Mouse (Mus musculus) adrenal gland, postnatal 25 days (tissue): ENCODE data around the gene Pbx3. TPM values are rescaled to one million over a fixed set of nuclear protein-coding genes. Genes with fewer than 3 reads are reported as not detected.

Source experiments
- DNase-seq: peaks from one replicate; pipeline ENCODE4 v3.0.0; 2021; ENCODE audit warnings: mixed read lengths
- total RNA-seq: library from RNA; stranded (reverse); gene quantifications from 2 replicates; pipeline ENCODE4 v1.2.3, GENCODE M21; 2021

Gene Pbx3
- total RNA-seq, 1 experiment from 2014 or later, result 136 TPM

DNA sequence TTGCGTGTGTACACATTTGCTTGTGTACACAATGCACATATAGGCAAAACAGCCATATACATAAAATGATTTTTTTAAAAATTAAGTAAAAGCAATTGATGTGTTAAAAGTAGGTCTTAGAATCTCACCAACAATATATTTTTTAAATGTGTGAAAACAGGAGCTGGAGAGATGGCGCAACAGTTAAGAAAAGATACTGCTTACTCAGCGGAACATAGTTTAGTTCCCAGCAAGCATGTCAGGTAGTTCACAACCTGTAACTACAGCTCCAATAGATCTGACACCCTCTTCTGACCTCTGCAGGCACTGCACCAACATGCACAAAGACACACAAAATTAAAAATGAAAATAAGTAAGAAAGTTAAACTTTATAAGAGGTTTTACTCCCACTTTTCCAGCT is 74.7 kb downstream of the Pbx3 start:
- DNase-seq, result no peak

DNA sequence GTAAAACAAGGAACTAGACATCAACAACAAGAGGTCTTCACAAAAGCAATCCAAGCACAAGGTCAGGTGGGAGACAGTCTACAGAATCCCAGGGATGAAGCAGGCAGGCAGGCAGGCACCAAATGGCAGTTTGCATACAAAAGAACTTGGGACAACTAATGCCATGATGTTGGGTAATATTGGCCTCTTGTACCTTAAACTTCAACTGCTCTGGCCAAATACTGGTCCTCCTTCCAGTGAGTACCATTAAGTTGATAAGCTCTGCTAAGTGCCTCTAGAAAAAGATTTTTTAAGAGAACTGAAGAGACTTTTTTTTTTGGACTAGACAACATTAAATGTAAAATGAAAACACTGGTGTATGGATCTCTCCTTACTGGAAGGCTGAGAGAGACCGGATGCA is 83.2 kb downstream of the Pbx3 start:
- no peak for DNase-seq

DNA sequence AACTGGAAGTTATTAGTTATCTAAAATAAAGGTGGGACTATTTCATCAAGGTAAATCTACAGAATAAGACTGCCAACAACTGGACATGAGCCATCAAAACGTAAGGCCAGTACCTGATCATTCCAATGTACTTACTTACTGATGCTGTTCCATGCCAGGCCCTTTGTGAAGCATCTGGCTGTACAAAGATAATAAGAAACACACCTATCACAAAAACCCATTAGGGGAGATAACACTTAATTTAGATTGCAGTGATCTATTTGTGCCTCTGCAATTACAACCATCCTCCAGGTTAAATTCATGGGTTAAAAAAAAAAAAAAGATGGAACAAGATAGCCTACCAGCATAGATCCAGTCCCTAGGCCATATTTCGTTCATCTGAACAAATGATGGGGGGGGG is 88.7 kb downstream of the Pbx3 start:
- no peak for DNase-seq

DNA sequence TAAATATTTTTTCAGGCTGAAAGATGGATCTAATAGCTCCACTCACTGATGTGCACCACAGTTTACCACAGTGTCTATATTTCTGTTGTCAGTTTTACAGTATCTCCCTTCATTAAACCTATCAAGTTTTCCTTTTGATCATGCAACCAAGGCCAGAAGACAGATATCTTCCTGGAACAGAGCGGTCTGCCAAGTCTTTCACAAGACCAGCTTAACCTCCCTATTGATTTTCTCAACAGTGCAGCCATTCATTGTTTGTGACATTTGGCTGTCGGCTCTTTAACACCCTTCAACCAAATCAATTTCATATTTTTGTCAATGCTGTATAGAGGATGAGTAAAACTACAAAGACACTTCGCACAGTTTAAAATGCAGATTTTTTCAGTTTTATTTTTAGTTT is 91.9 kb downstream of the Pbx3 start:
- DNase-seq, result no peak

DNA sequence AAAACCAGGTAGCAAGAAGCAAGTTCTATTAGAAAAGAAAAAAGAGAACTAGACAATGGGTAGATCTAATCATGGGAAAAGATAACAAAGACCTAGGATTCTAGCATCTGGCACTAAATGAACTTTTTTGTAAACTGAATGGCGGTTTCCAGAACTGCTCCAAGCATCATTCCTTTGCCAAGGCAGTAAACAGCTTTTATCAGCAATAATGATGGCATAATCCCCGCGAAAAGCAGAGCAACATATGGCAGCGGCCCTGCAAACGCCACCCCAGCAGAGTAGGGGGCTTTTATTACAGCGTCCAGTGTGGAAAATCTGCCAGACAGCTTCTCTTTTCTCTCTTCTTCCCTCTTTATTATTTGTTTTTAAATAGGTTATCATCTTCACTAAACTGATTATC is 93.2 kb downstream of the Pbx3 start:
- DNase-seq, result no peak

DNA sequence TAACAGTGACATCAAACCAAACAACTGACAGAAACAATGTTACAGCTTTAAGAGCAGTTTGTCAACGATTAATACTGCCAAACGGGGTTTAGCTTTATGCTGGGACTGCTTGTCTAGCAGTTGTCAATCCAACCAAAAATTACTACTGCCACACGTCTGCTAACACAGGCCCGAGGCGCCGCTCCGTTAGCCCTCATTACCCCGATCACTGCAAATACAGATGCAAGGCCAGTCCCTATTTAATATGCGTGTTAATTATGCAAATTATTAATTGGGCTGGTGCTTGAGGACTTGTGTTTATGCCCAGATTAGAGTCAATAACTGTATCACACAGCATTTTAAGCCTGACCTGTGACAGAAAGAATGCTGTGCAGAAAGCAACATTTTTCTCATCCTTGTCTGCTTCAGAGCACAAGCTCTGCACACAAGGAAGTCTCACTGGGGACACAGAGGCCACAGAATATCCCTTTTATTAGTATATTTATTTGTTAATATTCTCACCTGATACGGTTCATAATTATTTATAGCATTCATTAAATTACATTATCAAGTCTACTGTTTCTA is 97.2 kb downstream of the Pbx3 start:
- DNase-seq, result no peak

DNA sequence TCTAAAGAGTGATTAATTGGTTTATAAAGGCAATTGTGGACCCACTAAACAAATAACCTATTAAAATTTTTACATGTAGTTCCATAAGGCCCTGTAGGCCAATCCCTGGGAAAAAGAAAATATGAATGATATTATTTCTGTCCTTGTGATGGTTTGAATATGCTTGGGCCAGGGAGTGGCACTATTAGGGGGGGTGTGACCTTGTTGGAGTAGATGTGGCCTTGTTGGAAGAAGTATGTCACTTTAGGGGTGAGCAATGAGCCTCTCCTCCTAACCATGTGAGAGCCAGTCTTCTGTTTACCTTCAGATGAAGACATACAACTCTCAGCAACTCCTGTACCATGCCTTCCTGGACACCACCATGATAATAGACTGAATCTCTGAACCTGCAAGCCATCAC is 110.9 kb downstream of the Pbx3 start:
- no peak for DNase-seq

DNA sequence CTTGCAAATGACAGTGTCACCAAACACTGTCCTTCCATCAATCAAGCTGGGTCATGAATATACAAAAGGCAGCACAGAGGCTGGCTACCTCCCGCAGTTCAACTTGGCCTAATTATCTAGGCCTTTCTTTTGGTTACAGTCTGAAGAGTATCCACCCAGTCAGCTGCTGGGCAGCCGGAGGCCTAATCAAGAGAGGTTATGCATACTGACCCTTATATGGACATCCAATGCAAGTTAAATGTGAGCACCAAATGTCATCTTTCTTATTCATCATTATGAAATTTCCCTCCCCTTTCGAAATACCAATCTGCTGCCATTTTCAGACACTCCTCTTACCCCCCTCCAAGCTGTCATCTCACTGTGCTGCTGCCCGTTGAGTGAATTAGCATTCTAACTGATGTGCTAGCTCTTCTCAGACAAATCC is 112.3 kb downstream of the Pbx3 start:
- DNase-seq, result no peak

DNA sequence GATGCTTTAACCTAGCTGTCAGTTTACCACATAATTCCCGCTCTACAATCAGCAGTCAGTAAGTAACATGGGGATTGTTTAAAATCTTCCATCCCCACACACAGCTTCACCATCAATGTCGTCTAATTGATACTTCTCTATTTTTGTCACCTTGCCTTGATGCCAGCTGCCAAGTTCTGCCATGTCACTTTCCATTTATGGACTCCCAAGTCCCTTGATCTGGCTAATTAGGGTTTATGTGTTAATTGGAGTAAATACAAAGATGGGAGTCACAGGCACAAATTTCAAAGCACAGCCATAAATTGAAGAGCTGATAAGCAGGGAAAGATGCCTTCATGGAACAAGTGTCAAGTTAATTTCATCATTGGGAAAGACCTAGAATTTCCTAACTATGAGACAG is 114.7 kb downstream of the Pbx3 start:
- no peak for DNase-seq

DNA sequence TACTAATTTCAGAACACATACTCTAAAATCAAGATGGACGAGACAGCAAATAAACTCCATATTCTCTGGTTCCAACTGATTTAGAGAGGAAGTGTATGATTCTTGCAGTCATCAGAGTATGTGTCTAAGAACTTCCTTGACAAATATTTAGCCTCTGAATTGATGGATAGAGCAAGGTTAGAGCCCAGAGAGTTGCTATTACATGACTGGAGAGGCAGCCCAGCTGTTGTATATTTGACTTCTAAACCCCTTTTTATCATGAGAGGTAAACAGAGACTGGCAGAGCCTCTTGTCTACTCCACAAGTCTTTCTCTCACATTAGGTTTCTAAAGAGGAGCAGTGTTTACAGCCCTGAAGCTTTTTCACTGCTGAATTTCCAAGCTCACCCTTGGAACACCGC is 115.3 kb downstream of the Pbx3 start:
- DNase-seq, result no peak

DNA sequence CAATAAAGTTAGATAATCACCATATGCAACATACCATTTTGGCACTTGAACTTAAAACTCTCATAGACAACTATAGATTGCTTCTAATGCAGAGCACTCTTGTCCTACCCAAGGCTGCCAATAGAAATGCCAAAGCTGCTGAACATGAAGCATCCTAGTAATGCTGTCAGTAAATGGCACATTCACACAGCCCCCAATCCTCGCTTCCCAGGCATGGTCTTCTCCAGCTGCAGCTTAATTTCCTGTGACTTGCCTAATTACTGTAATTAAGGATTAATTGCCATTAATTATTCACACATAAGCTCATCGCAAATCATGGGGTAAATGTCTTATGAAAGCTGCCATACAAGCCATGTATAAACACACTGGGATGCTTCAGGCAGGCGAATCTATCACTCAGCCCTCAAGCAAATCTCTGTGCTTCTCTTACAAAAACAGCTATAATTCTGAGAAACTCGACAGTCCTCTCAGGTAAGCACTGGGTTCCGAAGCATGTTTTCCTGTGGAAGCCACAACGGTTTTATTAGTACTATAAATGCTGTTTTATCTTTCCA is 116.9 kb downstream of the Pbx3 start:
- no peak for DNase-seq

DNA sequence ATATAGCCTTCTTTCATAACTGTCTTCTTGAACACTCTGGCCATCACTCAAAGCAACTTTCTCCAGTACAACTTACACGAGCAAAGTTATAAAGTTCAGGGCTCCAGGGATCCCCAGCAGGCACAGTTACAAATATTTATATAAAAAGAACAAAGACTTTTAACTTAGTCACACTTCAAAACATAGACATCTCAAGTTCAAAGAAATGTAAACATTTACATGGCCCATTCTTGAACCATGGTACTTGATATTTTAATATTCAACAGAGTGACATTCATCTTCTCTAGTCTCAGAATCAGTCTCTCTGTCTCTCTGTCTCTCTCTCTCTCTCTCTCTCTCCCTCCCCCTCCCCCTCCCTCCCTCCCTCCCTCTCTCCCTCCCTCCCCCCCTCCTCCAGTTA is 119.3 kb downstream of the Pbx3 start:
- no peak for DNase-seq

DNA sequence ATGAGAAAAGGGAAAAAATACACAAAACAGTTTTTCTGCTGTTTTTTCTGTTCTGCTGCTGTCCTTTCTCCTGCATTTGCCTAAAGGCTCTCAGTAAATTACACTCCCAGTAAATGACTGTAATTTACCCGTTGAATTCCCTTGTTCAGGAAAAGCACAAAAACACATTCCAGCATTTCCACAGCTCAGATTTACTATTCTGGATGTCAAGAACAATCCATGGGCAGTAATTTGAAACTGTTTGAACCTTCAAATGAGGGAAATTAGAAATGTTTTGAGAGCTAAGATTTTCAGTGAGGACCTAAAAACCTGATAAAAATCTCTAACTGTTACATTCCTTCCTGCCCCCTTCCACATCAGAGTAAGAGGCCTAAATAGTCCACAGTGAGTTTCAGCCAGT is 119.8 kb downstream of the Pbx3 start:
- DNase-seq, result no peak

DNA sequence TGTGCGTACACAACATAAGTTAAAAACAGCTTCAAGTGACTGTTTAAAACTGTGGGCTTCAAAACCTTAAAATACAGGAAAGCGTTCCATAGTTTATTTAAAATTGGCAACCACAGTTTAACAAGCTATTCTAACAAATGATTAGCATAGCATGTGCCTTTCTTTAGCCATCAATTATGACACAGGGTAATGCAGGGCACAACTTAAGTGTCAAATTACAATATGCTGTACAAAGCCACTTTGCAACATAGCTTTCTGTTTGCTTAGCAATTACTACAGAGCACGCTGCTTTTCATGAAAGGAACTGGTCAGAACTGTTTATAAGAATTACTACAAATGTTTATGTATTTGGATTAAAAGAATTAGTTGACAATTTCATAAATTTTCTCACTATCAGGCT is 120.7 kb downstream of the Pbx3 start:
- DNase-seq, result no peak

DNA sequence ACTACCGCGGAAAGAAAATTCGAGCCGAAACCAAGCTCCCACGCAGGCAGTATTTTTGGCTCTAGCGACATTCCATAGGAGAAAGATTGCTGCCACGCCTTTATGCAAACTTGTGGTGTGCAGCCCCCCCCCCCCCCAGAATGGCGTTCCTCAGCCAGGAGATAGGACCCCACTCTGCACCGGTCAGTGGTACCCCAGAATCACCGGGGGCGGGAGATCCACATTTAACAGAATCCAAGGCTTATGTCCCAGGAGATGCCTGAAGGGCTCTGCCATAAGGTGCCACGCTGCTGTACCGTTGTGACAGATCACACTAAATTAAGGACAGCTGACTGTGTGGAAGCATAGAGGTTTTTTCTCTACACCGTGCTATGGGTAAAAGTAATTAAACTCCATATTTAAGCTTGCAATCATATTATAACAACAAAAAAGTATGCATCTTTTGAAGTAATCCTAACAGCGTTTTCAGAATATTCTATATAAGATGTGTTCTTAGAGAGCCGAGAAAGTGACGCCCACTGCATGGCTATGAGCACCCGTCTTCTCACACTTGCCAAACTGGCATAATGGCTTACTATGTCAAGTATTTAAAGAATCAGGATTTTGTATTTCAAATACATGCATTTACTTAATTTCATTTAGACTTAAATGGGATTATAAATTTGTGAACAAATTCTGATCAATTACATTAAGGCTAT is 122.8 kb downstream of the Pbx3 start:
- no peak for DNase-seq

DNA sequence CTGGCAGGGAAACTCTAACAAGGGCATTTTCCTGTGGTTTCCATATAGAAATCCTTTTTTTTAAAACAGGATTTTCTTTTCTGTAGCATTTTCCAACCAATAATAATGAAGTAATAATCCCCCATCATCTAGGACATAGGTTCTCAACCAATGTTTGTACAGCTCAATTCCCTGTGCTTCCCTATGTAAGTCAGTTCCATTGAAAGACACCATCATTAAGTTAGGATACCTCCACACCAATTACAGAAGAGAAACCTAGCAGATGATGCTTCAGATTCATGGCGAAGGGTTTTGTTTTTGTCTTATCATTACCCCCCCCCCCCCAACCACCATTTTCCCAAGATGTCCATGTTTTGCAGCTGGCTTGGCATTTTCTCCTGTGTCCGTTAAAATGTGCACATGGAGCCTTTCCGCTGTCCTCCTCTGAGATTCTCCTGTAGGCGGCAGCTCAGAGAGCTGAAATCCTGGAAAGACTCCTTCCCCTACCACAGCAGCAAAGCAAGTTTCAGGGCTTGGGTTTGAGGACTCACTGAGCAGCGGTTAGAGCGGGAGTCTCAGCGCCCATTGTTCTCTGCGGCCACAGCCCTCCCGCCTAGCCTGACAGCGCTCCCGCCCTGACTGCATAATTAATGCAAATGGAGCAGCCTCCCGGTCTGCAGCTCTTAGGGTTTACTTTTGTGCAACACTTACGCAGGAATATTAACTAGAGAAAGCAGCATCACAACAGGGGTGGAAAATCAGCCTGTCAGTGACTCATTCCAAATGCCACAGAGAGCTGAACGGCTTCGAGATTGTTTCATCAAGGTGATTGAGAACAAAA is 123.6 kb downstream of the Pbx3 start:
- DNase-seq, result peak; percentile 59

DNA sequence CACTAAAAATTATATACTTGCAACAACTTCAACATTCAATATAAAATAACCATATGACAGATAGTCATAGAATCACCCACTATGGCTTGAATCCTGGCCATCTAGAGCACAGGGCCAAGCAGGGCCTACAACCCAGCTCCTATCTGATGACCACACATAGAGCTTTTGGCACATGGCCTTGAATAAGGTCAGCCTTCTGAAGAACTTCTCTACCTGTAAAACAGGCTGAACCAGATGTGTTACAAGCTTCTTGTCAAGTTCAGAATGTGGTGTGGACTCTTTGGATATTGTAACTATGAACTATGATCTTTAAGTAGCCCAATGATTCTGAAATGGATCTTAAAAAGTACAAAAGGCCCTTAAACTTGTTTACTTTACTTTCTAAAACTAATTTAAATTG is 132.1 kb downstream of the Pbx3 start:
- DNase-seq, result no peak

DNA sequence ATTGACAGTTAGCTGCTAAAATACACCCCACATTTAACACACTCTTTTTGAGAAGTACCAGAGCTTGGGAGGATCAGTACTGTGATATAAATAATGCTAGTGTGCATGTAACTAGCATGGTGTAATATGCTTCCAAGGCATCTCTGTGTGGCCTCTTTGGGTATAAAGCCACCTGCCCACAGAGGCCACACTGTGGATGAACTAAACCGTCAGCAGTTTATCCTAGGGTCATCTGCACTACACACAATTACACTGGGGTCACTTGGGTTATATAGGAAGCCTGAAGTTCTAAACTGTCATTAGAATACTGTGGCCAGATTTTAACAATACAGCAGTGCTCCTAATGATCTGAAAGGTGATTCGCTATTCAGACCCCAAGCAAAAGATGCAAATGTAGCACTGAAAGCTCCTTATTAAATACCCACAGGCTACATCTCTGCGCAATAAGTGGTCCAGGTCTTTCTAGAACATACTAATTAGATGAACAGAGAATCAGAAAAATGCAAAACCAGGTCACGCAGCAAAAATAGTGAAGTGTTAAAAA is 133.6 kb downstream of the Pbx3 start:
- DNase-seq, result no peak

DNA sequence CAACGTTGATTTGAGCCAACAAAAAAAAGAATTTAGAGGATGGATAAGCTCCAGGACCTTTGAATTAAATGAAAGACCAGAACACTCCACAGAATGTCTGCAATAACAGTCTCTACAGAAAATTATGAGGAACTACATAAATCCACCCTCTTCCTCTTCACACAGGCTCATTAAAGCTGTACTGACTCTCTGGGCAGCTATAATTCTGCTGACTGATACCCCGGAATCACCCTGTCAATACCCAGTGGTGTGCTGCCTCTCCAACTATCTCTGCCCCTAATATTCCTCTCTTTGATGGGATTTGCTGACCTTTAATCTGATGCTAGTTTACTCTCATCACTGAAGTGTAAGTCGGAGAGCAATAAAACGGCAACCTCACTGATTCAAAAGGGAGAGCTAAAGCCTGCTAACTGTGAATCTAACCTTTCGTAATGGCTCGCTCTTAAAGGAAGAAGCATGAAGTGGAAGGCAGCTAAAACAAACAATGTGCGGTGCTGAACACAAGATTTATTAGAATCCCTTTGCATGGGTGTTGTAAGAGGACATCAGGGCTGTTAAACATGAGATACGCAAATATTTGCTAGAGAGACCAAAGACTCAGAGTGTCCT is 137.4 kb downstream of the Pbx3 start:
- DNase-seq, result no peak

DNA sequence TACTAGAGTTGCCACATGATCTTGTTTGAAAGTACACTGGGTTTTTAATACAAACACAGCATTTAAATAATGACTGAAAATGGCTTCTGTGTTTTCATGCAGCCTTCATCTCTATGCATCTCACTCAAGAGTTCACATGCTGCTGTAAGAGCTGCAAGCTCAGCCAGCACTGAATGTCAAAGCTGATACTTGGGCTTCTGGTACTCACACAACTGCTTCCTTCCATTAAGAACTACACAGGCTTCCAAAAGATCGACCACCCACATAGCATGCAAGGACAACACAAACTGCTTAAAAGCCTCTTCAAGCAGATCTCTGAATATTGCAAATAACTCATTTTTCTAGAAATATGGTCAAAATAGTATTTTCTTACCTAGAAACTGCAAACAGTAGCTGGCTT is 138.7 kb downstream of the Pbx3 start:
- no peak for DNase-seq

DNA sequence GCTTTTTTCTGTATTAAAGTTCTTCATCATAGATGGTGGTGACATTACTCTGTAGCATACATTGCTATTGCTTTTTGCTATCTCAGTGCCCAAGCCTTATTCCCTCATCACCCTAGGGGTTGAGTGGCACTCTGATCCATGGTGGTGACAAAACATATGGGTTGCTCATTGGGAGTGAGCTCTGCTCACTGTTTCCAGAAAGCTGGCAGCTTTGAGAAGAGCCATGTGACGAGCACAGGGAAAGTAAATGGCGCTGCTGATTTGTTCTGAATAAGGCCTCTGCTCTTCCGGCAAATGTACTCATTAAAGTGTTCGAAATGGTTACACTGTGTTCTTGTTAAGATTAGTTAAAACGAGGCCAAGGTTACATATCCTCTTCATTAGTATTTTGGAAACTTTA is 139.7 kb downstream of the Pbx3 start:
- DNase-seq, result no peak

DNA sequence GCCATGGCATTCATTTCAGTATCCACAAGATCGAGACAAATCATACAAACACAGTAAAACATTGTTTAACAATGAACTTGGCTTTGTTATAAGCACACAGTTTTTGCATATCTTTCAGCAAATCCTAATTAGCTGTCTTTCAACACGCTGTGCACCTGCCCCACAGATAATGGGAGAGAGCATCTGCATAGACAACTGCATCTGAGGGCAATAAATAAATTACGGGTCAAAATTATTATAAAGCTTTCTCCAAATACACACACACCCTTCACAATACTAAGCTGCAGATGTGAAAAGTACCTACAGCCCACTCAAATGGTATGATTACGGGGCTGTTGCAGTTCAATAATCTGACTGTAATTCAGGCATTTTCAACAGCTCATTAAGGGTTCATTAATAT is 145.3 kb downstream of the Pbx3 start:
- DNase-seq, result no peak

DNA sequence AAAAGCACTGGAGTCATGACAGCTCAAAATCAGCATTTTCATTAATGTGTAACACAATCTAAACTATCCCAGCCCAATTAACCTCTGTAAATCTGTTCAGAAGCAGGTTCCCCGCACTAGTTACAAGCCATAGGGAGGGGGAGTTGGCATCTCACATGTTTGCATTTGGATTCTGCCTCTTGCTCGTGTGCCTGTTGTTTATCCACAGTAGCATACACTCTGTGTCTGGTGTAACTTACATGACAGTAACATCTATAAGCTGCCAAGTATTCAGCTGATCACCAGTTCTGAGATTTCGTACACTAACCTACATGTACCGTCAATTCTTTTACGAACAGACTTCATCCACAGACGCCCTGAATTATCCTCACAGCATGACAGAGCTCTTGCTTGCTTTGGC is 147.5 kb downstream of the Pbx3 start:
- no peak for DNase-seq
